Mouse (Mus musculus): ENCODE measurements at regions not wholly inside any gene's neighbourhood (a gene's known extent, or its start where the extent isn't known, plus 50 kb on each side); places are given as distances from the start of the nearest gene placed in this dataset.

GRCm38 (mm10) chr11:18115693-18116450, 162.2 kb upstream of the Etaa1 start:
- no peak for TF ChIP-seq CTCF (IDR thresholded peaks at IDR 0.05; ENCODE audit: borderline replicate concordance, insufficient read depth, low read depth, low read length)
- TF ChIP-seq POLR2A (IDR thresholded peaks at IDR 0.05; ENCODE audit: borderline replicate concordance, insufficient read depth, low read length), result no peak

Data from cerebellum, adult 2 months (tissue).